Comparison of ENCODE assay signal across 21 mouse cellular contexts in the genomic region with DNA sequence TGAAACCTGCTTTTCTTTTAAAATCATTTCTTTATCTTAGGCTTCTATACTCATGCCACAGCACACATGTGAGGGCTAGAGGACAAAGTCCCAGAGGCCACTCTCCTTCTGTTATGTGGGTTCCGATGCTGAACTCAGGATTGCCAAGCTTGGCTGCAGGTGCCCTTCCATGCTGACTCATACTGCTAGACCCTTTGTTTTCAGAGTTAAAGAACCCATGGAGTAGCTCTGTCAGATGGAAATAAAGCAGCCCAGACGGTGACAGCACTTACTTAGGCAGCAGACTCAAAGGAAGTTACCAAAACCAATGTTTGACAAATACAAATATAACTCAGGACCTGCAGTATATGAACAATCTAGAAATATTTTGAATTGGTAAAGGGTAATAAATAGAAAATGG. TPM values are rescaled to one million over a fixed set of nuclear protein-coding genes. Genes with fewer than 3 reads are reported as not detected.
"Had no signal": no experiment of that assay in that cellular context is flagged by ENCODE, and none has a peak within 500 bp of the region (broad histone marks: within the 10 kb centered on the region; RNA-seq: fewer than 3 reads in every experiment).

No protein-coding gene starts in this region.

- H3K36me3 ChIP-seq: liver, embryonic 15.5 days; midbrain, embryonic 15.5 days; neural tube, embryonic 13.5 days had no signal

- H3K4me3 ChIP-seq: liver, embryonic 15.5 days; megakaryocyte, embryonic 14.5 days; midbrain, embryonic 15.5 days; neural tube, embryonic 13.5 days had no signal

- H3K4me1 ChIP-seq: liver, embryonic 15.5 days had no signal

- ATAC-seq: midbrain, embryonic 15.5 days had no signal

- DNase-seq: kidney, postnatal 36 days; layer of hippocampus, adult 9-11 months; layer of hippocampus, postnatal 36 days; lung, postnatal 10 days; right cerebral cortex, postnatal 25 days; thymus, adult 18-20 months; thymus, postnatal 14 days had no signal

- H3K27ac ChIP-seq: liver, embryonic 15.5 days; macrophage; midbrain, embryonic 15.5 days; neural tube, embryonic 13.5 days had no signal

- H3K9ac ChIP-seq: liver, embryonic 15.5 days; lung, embryonic 14.5 days; midbrain, embryonic 15.5 days; neural tube, embryonic 13.5 days had no signal

- H3K4me2 ChIP-seq: liver, embryonic 11.5 days; liver, embryonic 15.5 days; midbrain, embryonic 11.5 days had no signal

- H3K9me3 ChIP-seq: liver, embryonic 15.5 days; megakaryocyte, embryonic 14.5 days; midbrain, embryonic 15.5 days; neural tube, embryonic 13.5 days had no signal

- H3K27me3 ChIP-seq: midbrain, embryonic 15.5 days had no signal

RNA-seq across cellular contexts. Expression of a gene that starts 0.9 kb away (rescaled TPM):
- polyA plus RNA-seq: macrophage had no signal

RNA-seq across cellular contexts. Expression of a gene that starts 59.8 kb away (rescaled TPM):
- total RNA-seq: layer of hippocampus, adult 18-20 months; layer of hippocampus, postnatal 36 days; left cerebral cortex, adult 8-10 months; left cerebral cortex, postnatal 25 days had no signal
- polyA plus RNA-seq: intestine, embryonic 14.5 days; kidney, embryonic 14.5 days; liver, embryonic 11.5 days; liver, embryonic 15.5 days; lung, embryonic 14.5 days; macrophage; midbrain, embryonic 11.5 days; neural tube, embryonic 13.5 days; small intestine, adult 2 months had no signal
